Mouse (Mus musculus): ENCODE measurements at regions not wholly inside any gene's neighbourhood (a gene's known extent, or its start where the extent isn't known, plus 50 kb on each side); places are given as distances from the start of the nearest gene placed in this dataset.

DNA sequence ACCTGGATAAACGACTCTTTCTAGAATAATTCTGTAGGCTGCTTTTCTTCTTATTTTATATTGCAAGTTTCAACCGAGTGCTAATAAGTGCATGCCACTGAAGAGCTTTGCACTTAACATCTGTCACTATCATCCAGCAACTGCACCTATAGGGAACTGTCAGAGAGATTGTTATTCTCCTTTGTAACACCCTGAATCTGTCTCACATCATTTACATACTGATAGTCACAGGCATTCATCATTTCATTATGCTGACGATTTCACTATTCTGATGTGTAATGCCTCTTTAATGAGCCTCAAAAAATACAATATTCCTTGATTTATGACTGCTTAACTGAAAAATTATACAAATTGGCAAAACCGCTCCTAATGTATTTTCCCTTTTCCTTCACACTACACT, 1959.2 kb upstream of the Tenm3 start:
- Histone ChIP-seq H3K4me1 (ENCODE audit: control insufficient read depth, insufficient read depth, low read length) (no peaks in the 10 kb centered on the region), H3K27me3 (replicated peaks; ENCODE audit: control insufficient read depth, insufficient read depth, low read length) (no peaks in the 10 kb centered on the region), H3K4me2 (ENCODE audit: low read length) (no peak overlapping the region), H3K36me3 (ENCODE audit: control insufficient read depth, insufficient read depth, low read length) (no peaks in the 10 kb centered on the region), H3K9me3 (replicated peaks; ENCODE audit: control insufficient read depth, low read length) (no peaks in the 10 kb centered on the region), H3K4me3 (ENCODE audit: low read depth, low read length) (no peak overlapping the region), H3K27ac (ENCODE audit: low read depth, low read length) (no peak overlapping the region), H3K9ac (ENCODE audit: low read length) (no peak overlapping the region)
- peak; percentile 37 for DNase-seq (ENCODE audit: low spot score)
- peak; percentile 48; the same call in 1 of the 2 replicates for ATAC-seq
- 69% methylated on average over 4 of the region's 4 CpGs for WGBS

DNA sequence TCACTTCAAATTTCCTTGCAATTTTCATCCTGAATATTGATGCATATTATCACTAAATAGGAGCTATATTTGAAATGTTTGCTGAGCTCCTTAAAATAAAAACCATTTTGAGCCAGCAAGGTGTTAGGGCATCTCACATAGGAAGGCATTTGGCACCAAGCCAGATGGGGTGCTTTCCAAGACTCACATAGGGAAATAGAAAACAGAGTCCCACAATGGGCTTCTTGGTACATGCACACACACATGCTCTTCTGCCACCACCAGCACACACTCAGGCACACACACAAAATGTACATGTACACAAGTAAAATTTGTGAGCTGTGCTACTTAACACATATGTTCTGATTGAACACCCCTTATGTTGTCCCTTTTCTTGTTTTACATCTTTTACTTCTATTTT, 1943.7 kb upstream of the Tenm3 start:
- no peak for DNase-seq (ENCODE audit: low spot score)
- Histone ChIP-seq H3K36me3 (ENCODE audit: control insufficient read depth, insufficient read depth, low read length) (no peaks in the 10 kb centered on the region), H3K4me1 (ENCODE audit: control insufficient read depth, insufficient read depth, low read length) (no peaks in the 10 kb centered on the region), H3K4me2 (ENCODE audit: low read length) (no peak overlapping the region), H3K27me3 (replicated peaks; ENCODE audit: control insufficient read depth, insufficient read depth, low read length) (no peaks in the 10 kb centered on the region), H3K9me3 (replicated peaks; ENCODE audit: control insufficient read depth, low read length) (no peaks in the 10 kb centered on the region), H3K9ac (ENCODE audit: low read length) (no peak overlapping the region), H3K4me3 (ENCODE audit: low read depth, low read length) (no peak overlapping the region), H3K27ac (ENCODE audit: low read depth, low read length) (no peak overlapping the region)
- no peak for ATAC-seq

DNA sequence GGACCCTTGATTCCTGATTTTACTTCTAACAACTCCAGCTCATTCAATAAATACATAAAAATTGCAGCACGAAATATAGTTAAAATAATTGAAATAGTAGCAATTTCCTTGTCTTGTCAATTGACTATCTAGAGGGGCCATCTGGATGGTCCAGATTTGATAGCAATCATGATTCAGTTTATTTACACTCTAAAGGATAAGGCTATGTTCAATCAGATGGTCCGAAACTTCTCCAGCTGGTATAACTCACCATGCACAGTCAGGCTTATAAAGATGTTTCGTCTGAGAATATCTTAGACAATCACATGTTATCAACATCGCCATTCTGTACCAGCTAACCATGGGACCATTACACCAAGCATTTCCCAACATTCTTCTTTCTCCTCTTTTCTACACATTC, 1926.9 kb upstream of the Tenm3 start:
- 90% methylated on average over 4 of the region's 4 CpGs for WGBS
- DNase-seq (ENCODE audit: low spot score) (no peak), ATAC-seq (no peak)
- H3K36me3 ChIP-seq (ENCODE audit: control insufficient read depth, insufficient read depth, low read length): no peaks in the 10 kb centered on the region
- H3K9me3 ChIP-seq (replicated peaks; ENCODE audit: control insufficient read depth, low read length): no peaks in the 10 kb centered on the region
- no peaks in the 10 kb centered on the region for H3K27me3 ChIP-seq (replicated peaks; ENCODE audit: control insufficient read depth, insufficient read depth, low read length)
- H3K4me2 ChIP-seq (ENCODE audit: low read length): no peak overlapping the region
- H3K4me1 ChIP-seq (ENCODE audit: control insufficient read depth, insufficient read depth, low read length): no peaks in the 10 kb centered on the region
- H3K27ac ChIP-seq (ENCODE audit: low read depth, low read length): no peak overlapping the region
- H3K9ac ChIP-seq (ENCODE audit: low read length): no peak overlapping the region
- H3K4me3 ChIP-seq (ENCODE audit: low read depth, low read length): no peak overlapping the region

Measured in forebrain, embryonic 14.5 days (tissue).